Mouse (Mus musculus) gastrocnemius, postnatal 25 days (tissue): ENCODE measurements around the gene Spata46. TPM values are rescaled to one million over a fixed set of nuclear protein-coding genes. Genes with fewer than 3 reads are reported as not detected.

Experiments used
- DNase-seq: peaks from one replicate; pipeline ENCODE4 v3.0.0; 2022
- long read RNA-seq, 2 experiments: library from polyadenylated mRNA; stranded (forward); transcript quantifications; one replicate each; pipeline ENCODE4 v2.0.0; 2021
- total RNA-seq, 2 experiments: library from RNA; stranded (reverse); gene quantifications; 1 replicate in 1 of 2; 2 replicates in 1 of 2; pipeline ENCODE4 v1.2.3; 2021

Spata46 gene
- total RNA-seq = not detected
- long read RNA-seq, experiment 1 = 0 reads
- long read RNA-seq, experiment 2 = 0 reads

DNA sequence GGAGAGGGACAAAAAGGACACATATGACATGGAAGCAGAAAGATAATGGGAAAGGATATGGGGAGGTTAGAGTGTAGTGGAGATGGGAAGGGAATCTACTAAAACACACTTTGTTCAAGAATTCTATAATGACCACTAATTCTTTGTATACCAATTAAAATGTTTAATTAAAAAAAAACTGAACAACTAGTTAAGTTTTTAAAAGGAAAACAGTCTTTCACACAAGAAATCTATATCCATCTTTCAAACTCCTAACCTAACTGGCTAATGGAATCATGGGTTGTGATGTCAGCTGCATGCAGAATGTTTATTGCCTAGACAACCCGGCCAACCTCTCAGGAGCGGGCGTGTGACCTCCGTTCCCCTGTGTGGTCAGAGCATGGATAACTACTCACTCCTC lies at the start of gene Spata46:
Gene Spata46, plus strand, starts transcription at position 301 of the 400 bp plus-strand sequence.
- no peak for DNase-seq

DNA sequence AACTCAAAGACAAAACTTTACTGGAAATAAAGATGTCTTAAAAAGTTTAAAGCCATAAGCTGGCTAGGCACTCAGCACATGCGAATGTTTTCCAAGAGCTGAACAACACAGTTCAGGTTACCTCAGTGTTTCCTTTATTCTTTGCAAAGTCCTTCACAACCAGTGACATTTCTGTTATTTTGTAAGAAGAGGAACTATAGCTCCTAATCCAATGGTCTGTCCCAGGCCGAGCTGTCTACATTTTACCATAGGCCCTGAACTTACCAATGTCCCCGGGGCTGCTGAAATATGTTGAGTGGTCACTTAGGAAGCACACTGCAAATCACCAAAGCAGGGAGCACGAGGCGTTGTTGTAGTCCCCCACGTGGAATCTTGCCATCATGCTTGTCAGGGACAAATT lies 38.3 kb upstream of the Spata46 start:
- no peak for DNase-seq

DNA sequence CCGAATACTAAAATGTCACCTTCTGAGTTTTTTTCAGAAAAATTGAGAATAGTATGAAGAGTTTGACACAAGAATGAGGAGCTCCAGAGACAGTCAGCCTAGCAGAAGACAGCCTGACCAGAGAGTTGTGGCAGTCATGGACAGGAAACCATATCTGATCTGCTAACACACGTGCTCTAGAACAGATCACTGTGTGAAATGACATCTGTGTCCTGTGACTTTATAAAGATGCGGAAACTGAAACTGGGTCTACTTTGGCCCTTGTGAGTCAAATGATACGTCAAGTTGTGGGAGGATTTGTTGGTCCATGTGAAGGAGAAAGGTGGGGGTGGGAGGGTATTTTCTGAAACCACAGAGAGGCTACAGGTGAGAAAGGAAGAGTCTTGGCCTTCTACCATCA lies 37.9 kb upstream of the Spata46 start:
- DNase-seq = no peak

DNA sequence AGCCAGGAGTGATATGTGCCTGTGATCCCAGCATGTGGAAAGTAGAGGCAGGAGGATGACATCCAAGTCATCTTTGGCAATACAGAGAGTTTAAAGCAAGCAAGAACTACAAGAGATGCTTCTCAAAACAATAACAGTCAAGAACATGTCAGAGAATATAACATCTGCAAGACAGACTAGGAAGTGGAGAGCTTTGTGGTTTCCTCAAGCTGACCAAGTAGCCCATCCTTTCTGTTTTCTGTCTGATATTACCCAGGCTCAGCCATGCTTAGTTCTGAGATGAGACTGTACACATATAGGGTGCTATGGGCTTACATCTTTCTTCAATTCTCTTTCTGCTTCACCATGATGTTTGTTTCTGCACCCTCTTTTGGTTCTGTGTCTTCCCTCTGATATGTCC lies 35.4 kb upstream of the Spata46 start:
- no peak for DNase-seq

DNA sequence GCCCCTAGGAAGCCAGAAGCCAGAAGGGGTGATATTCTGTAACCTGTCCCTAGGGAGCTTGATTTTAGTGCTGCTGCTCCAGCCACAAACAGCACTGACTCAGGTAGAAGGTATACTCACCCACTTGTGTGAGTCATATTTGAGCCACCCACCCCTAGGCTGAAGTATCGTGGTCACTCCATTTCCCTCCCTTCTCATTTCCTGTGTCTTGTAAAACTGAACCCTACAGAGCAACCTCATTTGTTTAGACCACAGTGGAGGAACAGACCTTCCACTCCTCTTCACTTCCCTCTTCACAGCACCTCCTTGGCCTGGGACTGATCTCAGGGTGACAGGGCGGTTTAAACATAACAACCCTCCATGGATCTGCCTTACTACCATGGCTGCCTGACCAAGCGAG lies 31.6 kb upstream of the Spata46 start, which contains the start of gene Sh2d1b1:
Gene Sh2d1b1, plus strand, starts transcription at position 305 of the 400 bp plus-strand sequence.
- no peak for DNase-seq

DNA sequence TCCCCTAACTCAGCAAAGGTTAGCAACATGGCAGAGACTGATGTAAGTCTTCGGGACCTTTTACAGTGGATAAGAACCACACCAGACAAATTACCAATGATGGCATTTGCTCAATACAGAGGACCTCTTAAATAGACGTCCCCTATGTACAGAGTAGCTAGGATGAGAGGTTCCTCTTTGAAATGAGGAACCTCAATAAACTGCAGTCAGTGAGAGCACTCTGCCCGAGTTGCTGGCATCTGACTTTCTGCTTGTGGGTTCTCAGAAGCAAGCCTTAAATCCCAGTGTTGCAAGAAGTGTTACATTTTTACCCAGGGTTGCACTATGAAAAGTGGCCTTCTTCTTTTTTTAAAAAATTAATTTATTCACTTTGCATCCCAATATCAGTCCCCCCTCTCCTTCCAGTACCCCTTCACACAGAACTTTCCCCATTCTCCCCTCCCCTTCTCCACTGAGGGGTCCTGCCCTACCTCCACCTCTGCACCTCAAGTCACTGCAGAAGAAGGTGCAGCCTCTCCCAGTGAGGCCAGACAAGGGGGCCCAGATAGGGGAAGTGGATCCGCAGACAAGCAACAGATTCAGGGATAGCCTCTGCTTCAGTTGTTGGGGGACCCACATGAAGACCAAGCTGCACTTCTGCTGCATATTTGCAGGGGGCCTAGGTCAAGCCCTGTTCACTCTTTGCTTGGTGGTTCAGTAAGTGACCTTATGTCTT lies 26.0 kb upstream of the Spata46 start:
- no peak for DNase-seq

DNA sequence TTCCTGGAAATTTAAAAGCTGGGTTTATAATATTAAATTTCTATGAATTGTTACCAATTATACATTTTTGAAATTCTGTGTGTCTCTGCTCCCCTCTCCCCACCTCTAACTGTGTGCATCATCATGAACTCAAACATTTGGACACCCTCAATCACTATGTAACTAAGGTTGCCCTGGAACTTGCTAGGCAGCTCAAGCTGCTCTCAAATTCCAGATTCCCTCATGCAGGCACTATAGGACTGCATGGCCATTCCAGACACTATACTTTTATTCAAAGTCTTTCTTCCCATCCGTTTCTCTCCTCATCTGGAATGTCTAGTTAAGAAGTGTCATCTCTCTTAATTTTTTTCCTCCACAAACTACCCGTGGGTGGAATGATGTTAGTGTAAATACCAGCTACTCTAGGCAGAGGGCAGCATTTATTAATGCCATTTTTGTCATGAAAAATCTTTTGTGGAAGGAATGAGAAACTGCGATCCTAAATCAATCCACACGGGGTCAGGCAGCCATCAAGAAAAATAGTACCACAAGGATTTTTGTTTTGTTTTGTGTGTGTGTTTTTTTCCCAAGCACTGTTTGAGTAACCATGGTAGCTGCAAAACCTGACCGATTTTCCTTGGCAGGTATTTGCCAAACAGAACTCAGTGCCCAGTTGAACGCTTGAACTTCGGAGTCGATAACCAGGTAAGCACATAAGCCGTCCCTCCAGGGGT lies 16.2 kb upstream of the Spata46 start:
- DNase-seq = no peak

DNA sequence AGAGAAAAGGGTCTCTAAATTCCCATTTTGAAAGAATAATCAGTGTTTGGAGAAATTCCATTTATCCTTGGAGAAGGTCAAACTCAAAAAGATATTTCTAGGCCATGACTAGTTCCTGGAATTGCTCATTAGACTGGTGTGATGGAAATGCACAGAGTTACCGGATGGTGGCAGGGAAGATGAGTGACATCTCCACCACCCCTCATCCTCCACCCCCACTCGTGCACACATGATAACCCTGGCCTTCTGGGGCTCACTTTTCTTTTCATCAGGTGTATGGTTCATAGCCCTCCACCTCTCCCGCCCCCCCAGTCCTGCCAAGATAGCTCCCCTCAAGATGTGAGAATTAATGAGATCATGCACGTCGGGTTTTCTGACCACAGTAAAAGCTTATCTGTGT lies 15.3 kb upstream of the Spata46 start:
- DNase-seq = no peak

DNA sequence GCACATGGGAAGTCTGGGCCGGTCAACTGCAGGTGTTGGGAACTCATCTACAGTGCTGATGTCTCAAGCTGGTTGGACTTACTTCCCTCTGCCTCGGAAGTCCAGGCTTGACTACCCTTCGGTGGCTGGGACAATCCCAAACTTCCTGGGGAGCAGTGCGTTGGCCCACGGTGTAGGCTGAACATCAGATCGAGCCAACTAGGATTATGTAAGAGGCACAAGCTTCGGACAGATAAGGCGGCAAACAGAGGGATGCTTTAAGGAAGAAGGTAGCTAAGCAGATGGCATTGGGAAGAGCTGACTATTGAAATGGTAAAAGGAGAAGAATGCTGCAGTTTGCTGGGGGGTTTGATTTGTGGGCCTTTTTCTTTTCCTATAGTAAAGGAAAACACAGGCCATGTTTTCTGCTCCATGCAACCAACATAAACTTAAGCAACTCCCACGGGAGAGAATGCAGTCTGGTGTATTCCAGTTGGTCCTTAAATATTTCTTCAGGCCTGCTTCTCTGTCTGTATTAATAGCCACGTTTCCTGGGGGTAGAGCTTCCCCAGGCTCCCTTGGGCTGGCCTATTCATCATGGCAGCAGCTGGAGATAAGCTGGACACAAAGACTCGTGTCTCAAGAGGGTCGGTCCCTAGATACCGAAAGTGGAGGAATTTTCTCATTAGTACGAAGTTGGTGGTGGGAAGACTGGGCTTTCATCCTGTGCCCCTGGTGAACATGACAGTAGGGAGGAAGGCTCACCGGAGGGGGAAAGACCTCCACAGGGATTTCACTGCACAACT lies 13.6 kb upstream of the Spata46 start:
- no peak for DNase-seq

DNA sequence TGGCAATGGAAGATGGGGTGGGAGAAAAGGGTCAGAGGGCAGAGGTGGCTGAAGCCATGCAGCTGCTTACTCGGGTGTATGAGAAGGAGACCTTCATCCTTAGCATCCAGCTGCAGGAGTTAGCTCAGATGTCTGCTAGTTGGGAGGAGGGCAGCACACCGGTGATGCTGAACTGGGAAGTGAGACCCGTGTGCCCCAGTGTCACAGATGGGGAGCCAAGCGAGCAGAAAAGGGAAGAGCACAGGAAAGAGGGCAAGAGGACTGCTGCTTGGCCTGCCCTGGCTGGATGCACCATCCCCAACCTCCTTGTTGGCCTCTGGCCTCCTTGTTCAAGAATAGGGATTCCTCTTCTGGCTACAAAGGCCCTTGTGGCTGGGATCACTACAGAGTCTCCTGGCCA lies 9.1 kb upstream of the Spata46 start:
- DNase-seq = no peak

DNA sequence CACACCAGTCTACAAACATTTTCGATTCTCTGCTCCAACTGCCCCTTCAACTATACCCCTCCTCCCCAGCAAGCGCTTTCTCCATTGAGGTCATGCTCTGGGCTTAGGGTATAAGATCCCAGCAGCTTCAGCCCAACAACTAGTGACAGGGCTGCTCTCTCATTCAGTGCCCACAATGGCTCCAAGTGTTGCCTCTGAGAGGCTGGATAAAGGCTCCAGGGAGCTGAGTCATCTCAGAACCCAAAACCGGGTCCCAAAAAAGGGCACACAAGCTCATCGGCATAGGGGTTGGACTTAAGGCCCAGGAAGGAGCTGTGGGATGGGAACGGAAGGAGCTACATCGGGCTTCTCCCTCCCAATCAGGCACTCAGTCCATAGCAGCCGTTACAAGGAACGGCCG lies 6.9 kb upstream of the Spata46 start:
- no peak for DNase-seq

DNA sequence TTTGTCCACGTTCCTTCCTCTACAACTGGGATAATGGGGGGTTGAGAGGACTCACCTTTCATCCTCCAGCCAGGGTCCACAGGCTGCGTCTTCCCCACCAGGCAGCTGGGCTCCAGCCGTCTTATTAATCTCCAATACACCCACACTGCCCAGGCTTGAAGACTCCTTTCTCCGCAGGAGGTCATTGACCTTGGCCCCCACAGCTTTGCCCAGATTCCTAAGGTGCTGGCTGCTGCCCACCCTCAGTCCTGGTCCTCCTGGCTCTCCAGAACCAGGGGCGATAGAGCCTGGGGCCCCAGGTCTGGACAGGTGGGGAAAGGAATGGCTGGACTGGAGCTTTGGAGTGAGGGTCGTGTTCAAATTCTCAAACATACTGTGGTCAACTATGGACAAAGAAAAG lies 6.1 kb upstream of the Spata46 start:
- DNase-seq = no peak

DNA sequence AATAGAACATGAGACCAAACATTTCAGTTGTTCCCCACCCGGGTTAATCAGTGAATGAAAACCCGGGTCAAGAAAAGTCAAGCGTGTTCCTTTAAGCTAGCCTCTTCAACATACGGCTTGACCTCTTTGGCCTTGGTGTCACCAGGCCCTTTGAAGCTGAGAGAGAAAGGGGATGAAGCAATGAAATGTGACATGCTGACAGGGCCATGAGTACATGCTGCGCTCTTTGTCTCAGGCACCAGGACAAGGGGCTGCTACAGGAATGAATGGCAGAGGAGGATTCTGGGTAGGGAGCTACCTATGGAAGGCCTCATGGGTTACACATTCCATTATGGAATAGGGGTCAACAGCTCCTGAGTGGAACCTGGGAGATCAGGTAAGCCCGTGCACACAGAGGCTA lies 5.5 kb upstream of the Spata46 start:
- no peak for DNase-seq

DNA sequence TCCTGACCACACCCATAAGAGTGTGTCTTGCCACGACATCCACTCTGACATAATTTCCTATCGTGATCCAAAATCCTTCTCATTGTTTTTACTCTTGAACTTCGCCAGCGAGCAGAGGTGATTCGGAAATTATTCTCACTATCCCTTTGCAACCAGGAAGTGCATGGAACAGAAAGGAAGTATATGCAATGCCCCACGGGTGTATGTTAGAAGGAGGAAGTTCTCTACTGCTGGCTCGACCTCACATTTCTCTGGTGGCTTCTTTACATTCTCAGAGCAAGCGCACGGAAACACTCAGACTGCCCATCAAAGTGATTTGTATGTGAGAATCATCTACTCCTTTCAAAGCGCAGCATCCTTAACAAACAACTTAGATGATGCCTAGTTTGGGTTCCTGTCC lies 3.6 kb upstream of the Spata46 start:
- no peak for DNase-seq

DNA sequence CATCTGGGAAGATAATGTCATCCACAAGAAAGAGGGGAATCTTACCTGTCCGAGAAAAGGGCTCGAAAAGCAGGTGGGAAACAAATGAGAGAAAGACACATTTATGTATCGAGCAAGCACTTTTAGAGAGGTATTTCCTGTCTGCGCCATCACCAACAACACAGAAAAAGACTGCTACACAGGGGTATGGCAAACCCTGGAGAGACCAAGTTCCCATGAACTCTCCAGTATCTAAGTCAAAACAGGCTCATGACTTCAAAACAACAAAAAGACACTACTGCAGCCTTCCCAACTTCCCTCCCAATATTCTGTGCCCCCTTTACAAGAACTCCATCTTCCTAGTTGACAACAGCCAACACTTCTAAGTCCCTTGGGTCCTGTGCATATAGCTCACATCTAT lies 2.4 kb upstream of the Spata46 start, which contains the start of gene Gm7694:
Gene Gm7694, minus strand, starts transcription at position 101 of the 400 bp plus-strand sequence.
- no peak for DNase-seq

DNA sequence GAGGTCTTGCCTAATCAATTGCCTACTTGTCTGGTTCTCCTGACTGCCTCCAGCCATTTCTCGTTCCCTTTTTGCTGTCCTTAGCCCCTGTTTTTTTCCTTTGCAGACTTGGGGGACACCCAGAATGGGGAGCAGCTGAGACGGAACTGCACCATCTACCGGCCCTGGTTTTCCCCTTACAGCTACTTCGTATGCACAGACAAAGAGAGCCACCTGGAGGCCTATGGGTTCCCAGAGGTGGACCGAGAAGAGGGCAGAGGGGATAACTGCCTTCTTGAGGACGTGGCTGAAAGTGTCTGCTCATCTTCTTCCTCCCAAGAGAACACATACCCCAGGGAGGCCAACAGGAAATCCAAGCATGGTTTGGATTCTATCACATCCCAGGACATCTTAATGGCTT lies 2.8 kb downstream of the Spata46 start:
- no peak for DNase-seq

DNA sequence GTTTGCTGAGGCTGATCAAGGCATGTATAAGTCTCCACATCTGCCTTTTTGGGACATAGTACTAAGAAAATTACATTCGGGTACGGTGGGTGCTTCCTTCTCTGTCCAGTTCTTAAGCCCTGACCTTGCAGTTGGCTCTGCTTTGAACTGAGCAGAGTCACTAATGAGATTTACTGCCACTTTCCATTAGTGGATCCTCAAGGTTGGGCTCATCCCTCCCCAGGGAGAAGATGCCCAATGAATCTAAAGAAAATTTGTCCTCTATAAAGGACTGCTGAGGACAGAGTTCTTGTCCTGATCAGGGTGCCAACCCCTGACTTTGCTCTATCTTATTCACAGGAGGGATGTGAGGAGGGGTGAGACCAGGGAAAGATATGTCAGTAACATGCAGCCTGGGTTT lies 13.4 kb downstream of the Spata46 start:
- DNase-seq = no peak

DNA sequence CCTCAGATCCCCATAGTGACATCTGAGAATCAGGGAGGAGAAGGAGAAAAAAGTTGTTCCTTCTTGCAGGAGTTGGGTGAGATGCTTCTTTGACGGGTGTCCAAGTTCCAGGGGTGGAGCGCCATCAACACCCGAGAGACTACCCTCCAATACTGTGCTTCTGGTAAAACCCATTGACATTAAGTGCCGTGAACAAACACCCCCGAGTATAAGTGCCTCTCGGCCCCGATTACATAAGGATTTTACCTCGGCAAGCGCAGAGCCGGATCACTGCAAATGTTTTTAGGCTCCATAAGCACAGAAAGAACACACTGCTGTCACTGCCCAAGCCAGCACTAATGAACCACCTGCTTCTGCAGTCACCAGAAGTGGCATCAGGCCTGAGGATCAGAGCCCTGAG lies 14.4 kb downstream of the Spata46 start:
- DNase-seq = no peak

DNA sequence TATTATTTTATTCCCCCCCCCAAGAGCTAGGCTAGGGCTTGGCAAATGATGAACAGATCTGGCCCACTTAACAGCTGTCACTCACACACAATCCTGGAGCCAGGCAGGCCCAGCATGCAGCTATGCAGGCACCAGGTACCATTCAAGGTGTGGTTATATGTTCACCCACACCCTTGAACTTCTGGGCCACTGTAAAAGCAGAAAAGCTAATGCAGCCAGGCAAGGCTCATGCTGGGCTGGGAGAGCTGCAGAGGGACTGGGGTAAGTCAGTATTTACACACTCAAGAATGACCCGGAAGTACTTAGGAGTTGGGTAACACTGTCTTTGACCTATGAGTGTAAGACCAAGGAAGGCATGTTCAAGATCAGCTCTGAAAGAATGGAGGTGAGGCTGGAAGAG lies 15.7 kb downstream of the Spata46 start:
- DNase-seq = no peak

DNA sequence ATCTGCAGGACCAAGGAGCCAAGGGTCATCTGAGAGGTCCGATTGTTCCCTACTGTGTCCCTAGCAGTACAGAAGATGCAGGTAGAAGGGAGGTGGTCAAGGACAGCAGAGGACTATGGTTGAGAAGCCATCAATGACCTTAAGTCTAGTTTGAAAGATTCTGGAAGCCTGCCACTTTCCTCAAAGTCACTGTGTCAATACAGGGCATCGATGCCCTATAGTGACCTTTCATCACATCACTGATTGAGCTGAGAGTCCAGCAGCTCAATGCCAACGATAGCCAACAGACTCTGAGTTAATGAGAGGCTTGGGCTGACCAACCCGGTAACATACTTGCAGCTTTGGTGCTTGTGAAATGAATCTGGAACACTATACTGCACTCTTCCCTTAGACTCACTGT lies 16.7 kb downstream of the Spata46 start:
- DNase-seq = no peak

DNA sequence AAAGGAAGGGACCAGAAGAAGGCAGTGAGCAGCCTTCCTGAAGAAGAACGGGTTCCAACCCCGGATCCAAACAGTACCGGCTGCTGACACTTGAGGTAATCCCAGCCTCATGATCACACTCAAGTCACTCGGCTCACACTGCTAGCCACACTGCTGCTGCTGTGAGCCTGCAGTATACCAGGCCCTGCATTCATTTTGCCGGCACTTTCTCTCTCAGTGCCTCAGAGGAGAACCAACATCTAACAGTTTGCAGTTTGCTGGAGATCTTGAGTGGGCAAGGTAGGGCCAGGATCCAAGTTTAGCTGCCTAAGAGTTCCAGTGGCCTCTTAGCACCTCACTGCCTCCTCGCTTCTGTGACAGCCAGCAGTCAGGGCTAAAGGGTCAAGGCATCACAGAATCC lies 23.3 kb downstream of the Spata46 start:
- DNase-seq = no peak

DNA sequence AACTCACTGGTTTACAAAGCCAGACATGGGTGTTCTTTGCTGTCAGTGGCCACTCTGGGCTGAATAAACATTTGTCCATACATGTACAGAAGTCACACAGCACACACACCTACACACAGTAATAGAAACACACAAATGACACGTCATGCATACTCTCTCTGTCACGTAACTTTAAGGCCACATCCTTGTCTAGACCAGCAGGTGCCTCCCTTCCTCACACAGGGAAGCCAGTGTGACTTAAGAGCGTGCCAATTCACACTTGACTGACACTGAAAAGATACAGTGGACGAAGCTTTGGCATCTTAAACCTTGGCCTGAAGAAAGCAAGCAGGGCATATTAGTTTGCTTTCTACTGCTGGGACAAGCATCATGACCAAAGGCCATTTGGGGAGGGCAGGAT lies 24.2 kb downstream of the Spata46 start:
- no peak for DNase-seq

DNA sequence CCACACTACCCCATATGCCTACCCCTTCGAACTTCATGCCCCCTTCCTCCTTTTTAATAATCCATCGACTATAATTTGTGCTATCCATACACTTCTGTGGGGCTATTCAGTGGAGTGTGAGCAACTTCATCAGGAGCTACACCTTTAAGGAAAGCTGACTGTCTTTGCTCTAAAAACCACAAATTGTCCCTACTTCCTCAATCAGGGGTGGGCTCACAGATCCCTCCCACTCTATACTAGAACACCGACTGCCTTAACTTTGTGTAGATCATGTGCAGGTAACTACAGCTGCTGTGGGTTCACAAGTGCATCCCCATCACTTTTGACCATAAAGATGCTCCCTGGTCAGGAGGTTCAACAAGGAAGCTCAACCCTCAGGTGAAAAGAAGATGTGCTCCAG lies 31.3 kb downstream of the Spata46 start:
- DNase-seq = no peak
